Mouse (Mus musculus): ENCODE measurements around the gene Htr1f. TPM values are rescaled to one million over a fixed set of nuclear protein-coding genes. Genes with fewer than 3 reads are reported as not detected.
"Not testable (repeated sequence)": the region's sequence is repeated elsewhere in the genome, so short reads cannot be mapped to it uniquely, and the experiment has no call there.

The Htr1f gene
- 1 to 10 TPM; 5.4 to 5.8 TPM for total RNA-seq (2021)
- long read RNA-seq, experiment 1, partial matches to known transcripts: 0 of 3 reads
- long read RNA-seq, experiment 1, other reads (novel, unspliced or antisense): 1 of 3 reads
- long read RNA-seq, experiment 2, partial matches to known transcripts: 1 of 2 reads
- long read RNA-seq, experiment 2, other reads (novel, unspliced or antisense): 0 of 2 reads

- H3K4me3 ChIP-seq: peak within 1 kb of the TSS; percentile 61
These were observed at the start of gene Htr1f for GRCm38 (mm10) chr16:65105184-65105931. Htr1f (minus strand) TSS chr16:65105854.

GRCm38 (mm10) chr16:65139771-65140170, 34.1 kb upstream of the Htr1f start:
- Histone ChIP-seq H3K27ac (no peak overlapping the region), H3K4me3 (no peak overlapping the region)
- DNase-seq (ENCODE audit: low spot score in 2 of 2): no peak
- TF ChIP-seq CTCF (conservative IDR thresholded peaks at IDR 0.05): no peak

More at GRCm38 (mm10) chr16:65105184-65105931, at the start of gene Htr1f:
- TF ChIP-seq CTCF (conservative IDR thresholded peaks at IDR 0.05): no peak
- peak within 1 kb of the TSS; percentile 80 for H3K27ac ChIP-seq
- no peak for DNase-seq (ENCODE audit: low spot score in 2 of 2)

- TF ChIP-seq CTCF (conservative IDR thresholded peaks at IDR 0.05): no peak
- no peak for DNase-seq (ENCODE audit: low spot score in 2 of 2)
- H3K4me3 ChIP-seq: no peak overlapping the region
- no peak overlapping the region for H3K27ac ChIP-seq
These were observed 23.7 kb upstream of the Htr1f start for GRCm38 (mm10) chr16:65129391-65129790.

GRCm38 (mm10) chr16:65127846-65128245, 22.2 kb upstream of the Htr1f start:
- no peak for DNase-seq (ENCODE audit: low spot score in 2 of 2)
- TF ChIP-seq CTCF (conservative IDR thresholded peaks at IDR 0.05): no peak
- Histone ChIP-seq H3K4me3 (no peak overlapping the region), H3K27ac (no peak overlapping the region)

GRCm38 (mm10) chr16:65112221-65112620, 6.6 kb upstream of the Htr1f start:
- Histone ChIP-seq H3K4me3 (no peak overlapping the region), H3K27ac (no peak overlapping the region)
- no peak for TF ChIP-seq CTCF (conservative IDR thresholded peaks at IDR 0.05)
- DNase-seq (ENCODE audit: low spot score in 2 of 2): no peak

GRCm38 (mm10) chr16:65093552-65093951, 12.1 kb downstream of the Htr1f start:
- no peak for TF ChIP-seq CTCF (conservative IDR thresholded peaks at IDR 0.05)
- DNase-seq (ENCODE audit: low spot score in 2 of 2): no peak
- H3K27ac ChIP-seq: no peak overlapping the region
- H3K4me3 ChIP-seq: no peak overlapping the region

GRCm38 (mm10) chr16:65083475-65083874, 22.2 kb downstream of the Htr1f start:
- H3K4me3 ChIP-seq: no peak overlapping the region
- TF ChIP-seq CTCF (conservative IDR thresholded peaks at IDR 0.05): no peak
- DNase-seq (ENCODE audit: low spot score in 2 of 2): no peak
- H3K27ac ChIP-seq: no peak overlapping the region

- Histone ChIP-seq H3K27ac (no peak overlapping the region), H3K4me3 (no peak overlapping the region)
- TF ChIP-seq CTCF (conservative IDR thresholded peaks at IDR 0.05): no peak
- DNase-seq (ENCODE audit: low spot score in 2 of 2): no peak
These were observed 35.8 kb downstream of the Htr1f start for GRCm38 (mm10) chr16:65069867-65070266.

GRCm38 (mm10) chr16:65066264-65066663, 39.4 kb downstream of the Htr1f start:
- DNase-seq (ENCODE audit: low spot score in 2 of 2): no peak
- TF ChIP-seq CTCF (conservative IDR thresholded peaks at IDR 0.05): no peak
- no peak overlapping the region for H3K4me3 ChIP-seq

GRCm38 (mm10) chr16:65037660-65038425, 67.8 kb downstream of the Htr1f start:
- not testable (repeated sequence) for DNase-seq (ENCODE audit: low spot score in 2 of 2); H3K27ac ChIP-seq; H3K4me3 ChIP-seq

More at GRCm38 (mm10) chr16:65066264-65066663, 39.4 kb downstream of the Htr1f start:
- no peak overlapping the region for H3K27ac ChIP-seq

- peak; percentile 51 to 69 for DNase-seq (ENCODE audit: low spot score in 2 of 2)
- Histone ChIP-seq H3K27ac (no peak overlapping the region), H3K4me3 (no peak overlapping the region)
- TF ChIP-seq CTCF (conservative IDR thresholded peaks at IDR 0.05): no peak
These were observed 76.0 kb downstream of the Htr1f start for GRCm38 (mm10) chr16:65029675-65030074.

- no peak overlapping the region for H3K27ac ChIP-seq
- H3K4me3 ChIP-seq: no peak overlapping the region
- DNase-seq (ENCODE audit: low spot score in 2 of 2): peak; percentile 9 to 23
- no peak for TF ChIP-seq CTCF (conservative IDR thresholded peaks at IDR 0.05)
These were observed 83.3 kb downstream of the Htr1f start for GRCm38 (mm10) chr16:65022364-65022763.

- TF ChIP-seq CTCF (conservative IDR thresholded peaks at IDR 0.05): no peak
- DNase-seq (ENCODE audit: low spot score in 2 of 2): no peak
- no peak overlapping the region for H3K27ac ChIP-seq
These were observed 86.9 kb downstream of the Htr1f start for GRCm38 (mm10) chr16:65018710-65019109.

More at GRCm38 (mm10) chr16:65018710-65019109, 86.9 kb downstream of the Htr1f start:
- no peak overlapping the region for H3K4me3 ChIP-seq
